Mouse (Mus musculus) cerebellum, postnatal 4 days (tissue): ENCODE data around the gene Bglap2.

Source experiments
- DNase-seq, 2 experiments: peaks; one replicate each; pipeline ENCODE4 v3.0.0; 2022; ENCODE audit warnings: low spot score in 2 of 2, mixed read lengths in 1 of 2

Bglap2 gene

DNA sequence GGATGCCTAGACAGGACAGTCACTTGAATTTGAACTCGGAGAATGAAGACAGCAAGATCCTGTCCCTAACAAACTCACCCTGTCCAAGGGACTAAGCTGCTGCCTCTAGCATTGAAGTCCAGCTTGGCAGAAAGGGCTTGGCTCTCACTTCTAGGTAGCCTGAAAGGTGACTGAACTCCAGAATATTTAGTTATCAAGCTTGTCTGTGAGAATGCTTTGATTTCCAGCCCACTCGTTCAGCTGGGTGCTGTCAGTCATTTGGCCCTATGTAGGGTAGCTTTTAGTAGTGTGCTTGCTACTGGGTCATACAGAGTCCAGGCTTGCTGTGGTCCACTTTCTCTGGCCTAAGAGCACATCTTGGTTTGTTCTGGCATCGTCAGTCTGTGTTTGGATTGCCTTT, 39.5 kb downstream of the Bglap2 start:
- no peak for DNase-seq

DNA sequence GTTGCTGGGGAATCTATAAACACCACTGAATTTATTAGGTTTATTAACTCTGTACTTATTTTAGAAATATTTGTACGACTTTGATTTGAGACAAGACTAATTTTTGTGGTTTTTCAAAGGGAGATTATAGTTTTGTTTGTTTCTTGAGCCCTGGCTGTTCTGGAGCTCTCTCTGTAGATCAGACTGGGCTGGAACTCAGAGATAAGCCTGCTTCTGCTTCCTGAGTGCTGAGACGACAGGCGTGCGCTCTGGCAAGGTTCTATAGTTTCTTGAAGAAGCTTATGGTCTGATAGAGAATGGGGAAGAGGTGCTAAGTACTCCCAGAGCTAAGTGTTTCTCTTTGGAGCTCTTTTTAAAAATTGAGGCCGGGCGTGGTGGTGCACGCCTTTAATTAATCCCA, 40.2 kb downstream of the Bglap2 start:
- DNase-seq, result no peak

DNA sequence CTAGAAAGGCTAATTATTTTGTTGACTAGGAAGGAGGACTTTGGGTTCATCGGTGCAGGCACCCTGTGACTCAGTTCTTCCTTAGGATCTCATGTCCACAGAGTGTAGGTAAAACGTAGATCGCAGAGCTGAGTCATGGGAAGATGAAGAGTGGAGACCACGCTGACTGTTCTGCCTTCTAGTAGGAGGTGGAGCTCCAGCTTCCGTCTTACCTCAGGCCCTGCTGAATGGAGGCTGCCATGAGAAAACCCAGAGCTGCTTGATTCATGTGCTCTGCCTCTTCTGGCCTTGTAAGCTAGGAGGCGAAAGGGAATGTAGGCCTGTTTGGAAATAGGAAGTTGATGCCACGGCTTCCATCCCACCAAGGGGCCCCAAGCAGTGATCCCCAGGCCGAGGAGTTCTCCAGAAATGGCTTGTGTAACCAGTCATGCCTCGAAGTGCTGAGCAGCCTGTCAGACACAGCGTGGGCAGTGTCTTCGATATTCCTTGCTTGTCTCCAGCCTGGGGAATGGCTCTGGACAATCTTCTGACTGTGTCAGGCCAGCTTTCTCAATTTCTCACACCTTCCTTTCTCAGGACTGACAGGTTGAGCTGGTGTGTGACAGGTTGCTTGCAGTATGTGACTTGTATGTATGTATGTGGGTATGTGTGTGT, 41.0 kb downstream of the Bglap2 start:
- DNase-seq, result no peak

DNA sequence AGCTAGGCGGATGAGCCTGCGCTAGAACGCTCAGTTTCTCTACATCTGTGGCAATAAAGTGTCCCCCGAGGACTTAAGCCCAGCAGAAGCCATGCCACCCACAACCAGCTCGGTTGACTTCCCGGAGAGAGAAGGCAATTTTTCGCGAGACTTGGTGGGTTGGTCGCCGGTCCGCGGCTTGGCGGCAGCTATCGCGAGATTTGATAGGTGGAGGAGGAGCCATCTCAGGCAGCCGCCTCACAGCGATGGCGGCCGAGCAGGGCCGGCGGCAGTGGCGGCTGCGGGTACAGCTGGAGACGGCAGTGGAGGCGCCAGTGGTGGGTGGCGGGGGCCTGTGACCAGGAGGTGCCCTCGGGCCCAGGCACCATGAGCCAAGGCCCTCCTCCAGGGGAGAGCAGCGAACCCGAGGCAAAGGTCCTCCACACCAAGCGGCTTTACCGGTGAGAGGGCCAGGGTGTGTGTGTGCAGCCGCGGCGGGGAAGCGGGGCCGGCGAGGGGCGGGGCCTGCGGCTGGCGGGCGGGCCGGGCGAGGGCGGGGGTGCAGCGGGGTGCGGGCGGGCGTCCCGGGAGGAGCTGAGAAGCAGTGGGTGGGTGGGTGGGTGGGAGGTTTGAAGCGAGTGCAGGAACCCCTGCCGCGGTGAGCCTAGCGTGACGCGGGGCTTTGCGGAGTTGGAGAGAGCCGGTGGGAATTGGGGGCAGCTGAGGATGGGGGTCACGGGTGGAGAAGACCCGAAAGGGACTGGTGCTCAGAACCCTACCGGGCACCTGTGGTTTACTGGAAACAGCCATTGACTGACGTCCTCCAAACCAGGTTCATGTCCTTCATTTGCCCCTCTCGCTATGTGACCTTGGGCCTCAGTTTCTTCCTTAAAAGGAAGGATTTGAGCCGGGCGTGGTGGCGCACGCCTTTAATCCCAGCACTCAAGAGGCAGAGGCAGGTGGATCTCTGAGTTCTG, 42.2 kb downstream of the Bglap2 start, which contains the start of the genes Tmem79 and Smg5:
Gene Tmem79 (minus strand): TSS at position 91 of the 956 bp plus-strand sequence.
Gene Smg5 (plus strand): TSS at position 203 of the 956 bp plus-strand sequence.
- peak; percentile 88 to 95 for DNase-seq

DNA sequence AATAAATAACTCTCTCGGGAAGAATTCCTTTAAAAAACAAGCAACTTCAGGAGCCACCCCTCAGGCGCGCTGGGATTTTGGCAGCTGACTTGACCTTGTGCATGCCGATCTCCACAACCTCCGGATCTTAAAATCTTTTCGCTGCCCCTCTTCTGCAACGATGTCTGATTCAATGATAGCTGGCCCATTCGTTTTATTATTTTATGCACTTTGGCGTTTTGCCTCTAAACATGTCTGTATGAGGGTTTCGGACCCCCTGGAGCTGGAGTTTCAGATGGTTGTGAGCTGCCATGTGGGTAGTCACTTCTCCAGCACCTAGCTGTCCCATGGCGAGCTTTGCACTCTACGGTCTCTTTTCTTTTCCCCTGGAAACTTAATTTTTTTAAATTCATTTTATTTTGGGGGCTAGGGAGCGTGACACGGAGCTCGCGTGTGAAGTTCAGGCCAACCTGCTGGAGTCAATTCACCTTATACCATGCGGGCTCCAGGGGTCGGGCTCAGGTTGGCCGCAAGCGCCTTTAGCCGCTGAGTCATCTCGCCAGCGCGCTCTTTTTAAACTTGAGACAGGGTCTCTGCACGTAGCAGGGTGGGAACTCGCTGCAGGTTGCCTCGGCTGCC, 43.0 kb downstream of the Bglap2 start:
- DNase-seq, result no peak

DNA sequence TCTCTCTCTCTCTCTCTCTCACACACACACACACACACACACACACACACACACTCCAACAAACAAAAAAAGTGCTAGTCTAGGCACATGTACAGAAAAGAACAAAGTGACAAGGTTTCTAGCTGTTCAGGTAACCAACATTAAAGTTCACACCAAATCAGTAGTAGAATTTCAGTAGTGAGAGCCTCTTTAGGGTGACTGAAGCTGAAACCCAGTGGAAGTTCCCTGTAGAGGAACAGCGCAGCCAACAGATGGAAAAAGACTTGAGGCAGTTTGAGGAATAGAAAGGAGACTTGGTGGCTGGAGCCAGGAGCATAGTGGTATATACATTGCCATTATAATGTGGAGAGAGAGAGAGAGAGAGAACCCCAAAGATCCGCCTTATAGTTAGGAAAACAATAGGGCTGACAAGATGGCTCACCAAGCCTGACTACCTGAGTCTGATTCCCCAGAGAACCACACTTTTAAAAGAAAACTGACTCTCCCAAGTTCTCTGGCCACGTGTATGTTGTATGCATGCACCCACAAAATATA, 43.5 kb downstream of the Bglap2 start:
- no peak for DNase-seq

DNA sequence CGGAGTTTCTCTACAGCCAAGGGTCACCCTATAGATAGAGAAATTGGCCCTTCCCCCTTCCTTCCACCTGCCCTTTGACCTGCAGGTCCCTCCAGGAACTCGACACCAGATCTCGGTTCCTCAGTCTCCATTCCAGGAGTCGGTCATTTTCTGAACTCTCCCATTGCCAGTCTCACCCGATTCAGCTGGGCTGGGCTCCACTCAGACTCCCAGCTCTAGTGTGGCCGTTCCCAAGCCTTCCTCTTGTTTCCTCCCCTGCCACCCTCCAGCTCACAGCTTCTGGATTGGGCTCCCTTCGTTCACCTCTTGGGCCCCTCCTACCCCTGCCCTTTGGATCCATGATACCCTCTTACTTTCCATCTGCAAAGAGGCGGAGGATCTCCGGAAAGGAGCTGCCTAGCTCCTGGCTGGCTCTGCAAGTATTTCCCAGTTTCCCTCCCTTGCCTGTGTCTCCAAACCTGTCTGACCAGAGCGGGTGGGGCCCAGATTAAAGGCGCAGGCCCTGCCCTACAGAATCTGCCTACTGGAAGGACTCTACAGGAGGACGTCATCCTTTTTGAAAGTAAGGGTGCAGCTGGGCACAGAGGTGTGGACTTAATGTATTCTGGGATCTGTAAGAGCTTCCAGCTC, 44.4 kb downstream of the Bglap2 start:
- no peak for DNase-seq

DNA sequence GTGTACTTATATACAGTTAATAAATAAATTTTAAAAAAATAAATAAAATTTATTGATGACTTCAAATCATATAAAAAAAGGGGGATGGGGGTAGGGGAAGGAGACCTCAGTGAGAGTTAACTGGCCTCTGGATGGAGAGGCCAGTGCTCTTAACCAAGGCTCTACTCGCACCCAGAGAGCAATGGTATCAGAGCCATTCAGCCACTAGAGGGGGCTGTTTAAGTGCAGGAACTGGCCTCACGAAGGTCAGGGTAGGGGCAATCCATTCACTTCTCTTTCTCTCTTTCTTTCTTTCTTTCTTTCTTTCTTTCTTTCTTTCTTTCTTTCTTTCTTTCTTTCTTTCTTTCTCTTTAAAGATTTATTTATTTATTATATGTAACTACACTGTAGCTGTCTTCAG, 47.2 kb downstream of the Bglap2 start:
- DNase-seq, result no peak

DNA sequence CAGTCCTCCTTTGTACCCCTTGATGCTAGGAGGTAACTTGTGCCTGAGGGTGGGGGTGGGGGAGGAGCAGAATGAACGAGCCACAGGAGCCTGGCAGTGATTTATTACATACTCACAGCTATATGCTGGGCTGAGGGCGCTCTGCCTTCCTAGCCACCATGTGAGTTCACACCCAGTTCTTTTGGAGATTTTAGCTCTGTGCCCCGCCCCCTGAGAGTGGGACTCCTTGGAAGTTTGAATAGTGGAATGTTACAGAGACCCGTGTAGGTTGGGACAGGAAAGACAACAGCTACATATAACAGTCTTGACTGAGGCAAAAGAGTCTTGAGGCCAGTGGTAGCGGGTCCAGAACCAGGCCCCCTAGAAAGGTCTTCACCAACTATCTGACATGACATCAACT, 49.5 kb downstream of the Bglap2 start:
- DNase-seq, result no peak
